ENCODE assay signal across 30 mouse cellular contexts in the genomic region with DNA sequence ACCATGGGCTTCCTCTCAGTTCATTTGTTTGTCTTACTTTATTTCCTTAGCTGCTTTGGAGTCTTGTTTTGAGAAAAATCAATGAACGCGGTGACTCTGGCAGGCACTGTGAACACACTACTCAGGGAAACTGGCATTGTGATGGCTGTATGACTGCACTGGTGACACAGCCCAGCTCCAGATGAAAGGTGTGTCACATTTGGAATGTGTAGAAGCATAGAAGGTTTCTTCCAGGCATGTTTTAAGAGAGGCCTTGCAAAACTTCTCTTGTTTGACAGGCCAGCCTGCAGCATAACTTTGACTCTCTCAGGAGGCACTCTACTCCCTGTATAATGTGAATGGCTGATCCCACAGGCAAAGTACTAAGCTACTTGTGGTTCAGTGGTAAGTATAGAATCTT. TPM values are rescaled to one million over a fixed set of nuclear protein-coding genes. Genes with fewer than 3 reads are reported as not detected.
DNase-seq lines count a peak whose midpoint lies in the region; ATAC-seq and TF ChIP-seq lines count a peak whose summit lies in the region.
"Had no signal": no experiment of that assay in that cellular context is flagged by ENCODE, and none has a peak within 500 bp of the region (broad histone marks: within the 10 kb centered on the region; RNA-seq: fewer than 3 reads in every experiment).

No protein-coding gene starts in this region.

- H3K4me1 ChIP-seq in heart, embryonic 12.5 days (replicated peaks): peaks cover 70% of the 10 kb centered on the region
- peaks cover 77% of the 10 kb centered on the region for H3K4me1 ChIP-seq in lung, embryonic 15.5 days
- H3K4me1 ChIP-seq in embryonic facial prominence, embryonic 14.5 days (ENCODE audit: control insufficient read depth, insufficient read depth, low read length): peaks cover 29% of the 10 kb centered on the region
- H3K4me1 ChIP-seq: liver, embryonic 13.5 days; midbrain, embryonic 12.5 days had no signal

- 49% methylated on average over 2 of the region's 2 CpGs for WGBS in heart, embryonic 12.5 days
- WGBS in lung, embryonic 15.5 days: 42% methylated on average over 2 of the region's 2 CpGs
- 73% methylated on average over 2 of the region's 2 CpGs for WGBS in embryonic facial prominence, embryonic 14.5 days

- no peak for TF ChIP-seq CTCF in gastrocnemius, adult 2 months (IDR thresholded peaks at IDR 0.05)

- no peak for DNase-seq in gastrocnemius, adult 2 months
- no peak for DNase-seq in gastrocnemius, postnatal 14 days
- DNase-seq in heart, postnatal 25 days (ENCODE audit: low spot score): no peak
- DNase-seq in lung, postnatal 14 days: no peak
- DNase-seq in embryonic facial prominence, embryonic 14.5 days (ENCODE audit: low spot score): no peak
- DNase-seq in embryo, embryonic 9.5 days (ENCODE audit: extremely low spot score): no peak
- DNase-seq: adrenal gland, adult 2 months; adrenal gland, postnatal 36 days; cerebellum, adult 2 months; cerebellum, postnatal 14 days; kidney, adult 2 months; kidney, postnatal 4 days; layer of hippocampus, postnatal 36 days; liver, embryonic 13.5 days; right cerebral cortex, adult 18-20 months; spleen, adult 18-20 months; thymus, postnatal 14 days had no signal

- H3K36me3 ChIP-seq in heart, embryonic 12.5 days: no peaks in the 10 kb centered on the region
- no peaks in the 10 kb centered on the region for H3K36me3 ChIP-seq in lung, embryonic 15.5 days
- no peaks in the 10 kb centered on the region for H3K36me3 ChIP-seq in embryonic facial prominence, embryonic 14.5 days (ENCODE audit: control insufficient read depth, insufficient read depth, low read length)
- H3K36me3 ChIP-seq: forebrain, embryonic 10.5 days; forebrain, embryonic 15.5 days; limb, embryonic 10.5 days; limb, embryonic 15.5 days; liver, embryonic 13.5 days; midbrain, embryonic 12.5 days; neural tube, embryonic 12.5 days had no signal

- no peak for ATAC-seq in heart, embryonic 12.5 days (ENCODE audit: insufficient number of reproducible peaks, low FRiP score)
- ATAC-seq in lung, embryonic 15.5 days (ENCODE audit: borderline replicate concordance, extremely low read depth, low FRiP score, low TSS enrichment): no peak
- ATAC-seq in embryonic facial prominence, embryonic 14.5 days (ENCODE audit: low read depth): no peak
- ATAC-seq: activated CD4-positive, CD25-positive, alpha-beta regulatory T cell, adult 4 months; forebrain, embryonic 15.5 days; hindbrain, embryonic 16.5 days had no signal

- H3K9me3 ChIP-seq in heart, embryonic 12.5 days (replicated peaks): no peaks in the 10 kb centered on the region
- H3K9me3 ChIP-seq in lung, embryonic 15.5 days: no peaks in the 10 kb centered on the region
- no peaks in the 10 kb centered on the region for H3K9me3 ChIP-seq in embryonic facial prominence, embryonic 14.5 days (ENCODE audit: control insufficient read depth, low read length)
- H3K9me3 ChIP-seq: forebrain, embryonic 10.5 days; forebrain, embryonic 15.5 days; limb, embryonic 10.5 days; limb, embryonic 15.5 days; liver, embryonic 13.5 days; megakaryocyte, embryonic 14.5 days; midbrain, embryonic 12.5 days; neural tube, embryonic 12.5 days had no signal

- H3K27me3 ChIP-seq in heart, embryonic 12.5 days (replicated peaks): no peaks in the 10 kb centered on the region
- no peaks in the 10 kb centered on the region for H3K27me3 ChIP-seq in lung, embryonic 15.5 days
- H3K27me3 ChIP-seq in embryonic facial prominence, embryonic 14.5 days (replicated peaks; ENCODE audit: control insufficient read depth, insufficient read depth, low read length): no peaks in the 10 kb centered on the region
- H3K27me3 ChIP-seq: CH12.LX; forebrain, embryonic 15.5 days; limb, embryonic 15.5 days; liver, embryonic 13.5 days; megakaryocyte, embryonic 14.5 days; midbrain, embryonic 12.5 days; neural tube, embryonic 12.5 days had no signal

- intact Hi-C loops in gastrocnemius, adult 2 months (cut with DNase I): loop anchor here (10.0 kb wide), 1 partner anchor 133 kb away; no protein-coding TSS in a partner anchor
- intact Hi-C loops in gastrocnemius, postnatal 14 days (cut with DNase I; ENCODE audit: low total_unique reads): no loop called here
- intact Hi-C loops in heart, postnatal 25 days (cut with DNase I): loop anchor here (5.0 kb wide), 2 partner anchors 64 to 171 kb away; no protein-coding TSS in a partner anchor

- H3K4me2 ChIP-seq in heart, embryonic 12.5 days: no peak overlapping the region
- no peak overlapping the region for H3K4me2 ChIP-seq in lung, embryonic 15.5 days
- no peak overlapping the region for H3K4me2 ChIP-seq in embryonic facial prominence, embryonic 14.5 days (ENCODE audit: low read depth, low read length)
- H3K4me2 ChIP-seq: forebrain, embryonic 15.5 days; limb, embryonic 15.5 days; liver, embryonic 13.5 days; midbrain, embryonic 12.5 days; neural tube, embryonic 12.5 days had no signal

- no peak overlapping the region for H3K9ac ChIP-seq in heart, embryonic 12.5 days
- no peak overlapping the region for H3K9ac ChIP-seq in lung, embryonic 15.5 days
- H3K9ac ChIP-seq in embryonic facial prominence, embryonic 14.5 days (ENCODE audit: low read depth, low read length): no peak overlapping the region
- H3K9ac ChIP-seq: forebrain, embryonic 15.5 days; limb, embryonic 15.5 days; liver, embryonic 13.5 days; midbrain, embryonic 12.5 days; neural tube, embryonic 12.5 days had no signal

- H3K4me3 ChIP-seq in gastrocnemius, adult 2 months: no peak overlapping the region
- no peak overlapping the region for H3K4me3 ChIP-seq in heart, embryonic 12.5 days
- no peak overlapping the region for H3K4me3 ChIP-seq in lung, embryonic 15.5 days
- no peak overlapping the region for H3K4me3 ChIP-seq in embryonic facial prominence, embryonic 14.5 days (ENCODE audit: low read depth, low read length)
- H3K4me3 ChIP-seq: forebrain, embryonic 10.5 days; forebrain, embryonic 15.5 days; limb, embryonic 10.5 days; limb, embryonic 15.5 days; liver, embryonic 13.5 days; megakaryocyte, embryonic 14.5 days; midbrain, embryonic 12.5 days; myocyte; neural tube, embryonic 12.5 days had no signal

- H3K27ac ChIP-seq in gastrocnemius, adult 2 months: peak overlapping the region; percentile 87
- peak overlapping the region; percentile 75 for H3K27ac ChIP-seq in heart, embryonic 12.5 days (ENCODE audit: poor library complexity, severe bottlenecking)
- peak overlapping the region; percentile 86 for H3K27ac ChIP-seq in lung, embryonic 15.5 days
- H3K27ac ChIP-seq in embryonic facial prominence, embryonic 14.5 days (replicated peaks; ENCODE audit: low read depth, low read length): peak overlapping the region; percentile 40; the same call in 1 of the 2 replicates
- H3K27ac ChIP-seq: forebrain, embryonic 10.5 days; limb, embryonic 10.5 days; liver, embryonic 13.5 days; midbrain, embryonic 12.5 days; neural tube, embryonic 12.5 days had no signal

RNA-seq across cellular contexts. Expression of a gene that starts 20.7 kb away (rescaled TPM):
- total RNA-seq in gastrocnemius, adult 2 months (2021): 10 to 100 TPM; 24.9 to 34.6 TPM
- total RNA-seq in gastrocnemius, postnatal 14 days (2021): 10 to 100 TPM; 63.6 to 67.0 TPM
- polyA plus RNA-seq in heart, embryonic 12.5 days (2016; fragmentation: Nextera tagmentation; extraction: Ambion mirVana): 131 and 140 TPM in 2 replicates
- 100 to 1,000 TPM; 151 to 153 TPM for total RNA-seq in heart, postnatal 25 days (2021)
- polyA plus RNA-seq in lung, embryonic 15.5 days (2015; fragmentation: Nextera tagmentation; extraction: Ambion mirVana): 144 and 152 TPM in 2 replicates
- polyA plus RNA-seq in embryonic facial prominence, embryonic 14.5 days (2014; fragmentation: Nextera tagmentation; extraction: Ambion mirVana): 78.2 and 81.6 TPM in 2 replicates
- total RNA-seq: CH12.LX had no signal
- polyA plus RNA-seq: activated CD4-positive, CD25-positive, alpha-beta regulatory T cell, adult 4 months had no signal
